Mouse (Mus musculus) brain, adult 2 months (tissue): ENCODE measurements at regions not wholly inside any gene's neighbourhood (a gene's known extent, or its start where the extent isn't known, plus 50 kb on each side); places are given as distances from the start of the nearest gene placed in this dataset.
"Not testable (repeated sequence)": the region's sequence is repeated elsewhere in the genome, so short reads cannot be mapped to it uniquely, and the experiment has no call there.

Experiments used
- DNase-seq: peaks from one replicate; pipeline ENCODE4 v3.0.0; 2011; ENCODE audit warnings: low read depth, low spot score

GRCm38 (mm10) chr3:18295921-18296320 is 347.7 kb downstream of the Cypt12 start:
- DNase-seq, result no peak

- DNase-seq, result no peak
These were observed 350.5 kb downstream of the Cypt12 start for GRCm38 (mm10) chr3:18298699-18299098.

- DNase-seq, result peak; percentile 4
These were observed 351.3 kb downstream of the Cypt12 start for GRCm38 (mm10) chr3:18299502-18299901.

- DNase-seq, result no peak
These were observed 371.2 kb downstream of the Cypt12 start for GRCm38 (mm10) chr3:18319433-18319832.

- DNase-seq, result no peak
These were observed 385.0 kb downstream of the Cypt12 start for GRCm38 (mm10) chr3:18333182-18333581.

- no peak for DNase-seq
These were observed 391.0 kb downstream of the Cypt12 start for GRCm38 (mm10) chr3:18339189-18339588.

GRCm38 (mm10) chr3:18341757-18342156 is 393.5 kb downstream of the Cypt12 start:
- no peak for DNase-seq

- no peak for DNase-seq
These were observed 430.1 kb downstream of the Cypt12 start for GRCm38 (mm10) chr3:18378014-18379005.

- DNase-seq, result peak; percentile 71
These were observed 473.8 kb downstream of the Cypt12 start for GRCm38 (mm10) chr3:18421886-18422575.

GRCm38 (mm10) chr3:18428908-18429307 is 480.7 kb downstream of the Cypt12 start:
- DNase-seq, result no peak

GRCm38 (mm10) chr3:18438845-18439244 is 490.6 kb downstream of the Cypt12 start:
- peak; percentile 60 for DNase-seq

GRCm38 (mm10) chr3:18452197-18452933 is 504.2 kb downstream of the Cypt12 start:
- peak; percentile 65 for DNase-seq

GRCm38 (mm10) chr3:18453220-18453985 is 505.2 kb downstream of the Cypt12 start:
- DNase-seq, result no peak

- DNase-seq, result no peak
These were observed 505.7 kb downstream of the Cypt12 start for GRCm38 (mm10) chr3:18453986-18454291.

- DNase-seq, result not testable (repeated sequence)
These were observed 506.5 kb downstream of the Cypt12 start for GRCm38 (mm10) chr3:18454558-18455191.

- DNase-seq, result no peak
These were observed 508.0 kb downstream of the Cypt12 start for GRCm38 (mm10) chr3:18456033-18456690.

GRCm38 (mm10) chr3:18460267-18460666 is 512.1 kb downstream of the Cypt12 start:
- DNase-seq, result no peak

- no peak for DNase-seq
These were observed 523.6 kb downstream of the Cypt12 start for GRCm38 (mm10) chr3:18471846-18472245.

- no peak for DNase-seq
These were observed 531.3 kb downstream of the Cypt12 start for GRCm38 (mm10) chr3:18479557-18479956.

- no peak for DNase-seq
These were observed 533.8 kb downstream of the Cypt12 start for GRCm38 (mm10) chr3:18482006-18482405.
